Mouse (Mus musculus) CH12F3 (cell line): Measurements from ENCODE around the gene Bhmt.
"Not testable (repeated sequence)": the region's sequence is repeated elsewhere in the genome, so short reads cannot be mapped to it uniquely, and the experiment has no call there.

Experiments used
- in situ Hi-C: fragments of 300-500 bp; cut with MboI; formaldehyde crosslinking; loops from 2 replicates; pipeline ENCODE4 v1.14.3; 2020; ENCODE audit warnings: low sequenced_read_pairs

The Bhmt gene

DNA sequence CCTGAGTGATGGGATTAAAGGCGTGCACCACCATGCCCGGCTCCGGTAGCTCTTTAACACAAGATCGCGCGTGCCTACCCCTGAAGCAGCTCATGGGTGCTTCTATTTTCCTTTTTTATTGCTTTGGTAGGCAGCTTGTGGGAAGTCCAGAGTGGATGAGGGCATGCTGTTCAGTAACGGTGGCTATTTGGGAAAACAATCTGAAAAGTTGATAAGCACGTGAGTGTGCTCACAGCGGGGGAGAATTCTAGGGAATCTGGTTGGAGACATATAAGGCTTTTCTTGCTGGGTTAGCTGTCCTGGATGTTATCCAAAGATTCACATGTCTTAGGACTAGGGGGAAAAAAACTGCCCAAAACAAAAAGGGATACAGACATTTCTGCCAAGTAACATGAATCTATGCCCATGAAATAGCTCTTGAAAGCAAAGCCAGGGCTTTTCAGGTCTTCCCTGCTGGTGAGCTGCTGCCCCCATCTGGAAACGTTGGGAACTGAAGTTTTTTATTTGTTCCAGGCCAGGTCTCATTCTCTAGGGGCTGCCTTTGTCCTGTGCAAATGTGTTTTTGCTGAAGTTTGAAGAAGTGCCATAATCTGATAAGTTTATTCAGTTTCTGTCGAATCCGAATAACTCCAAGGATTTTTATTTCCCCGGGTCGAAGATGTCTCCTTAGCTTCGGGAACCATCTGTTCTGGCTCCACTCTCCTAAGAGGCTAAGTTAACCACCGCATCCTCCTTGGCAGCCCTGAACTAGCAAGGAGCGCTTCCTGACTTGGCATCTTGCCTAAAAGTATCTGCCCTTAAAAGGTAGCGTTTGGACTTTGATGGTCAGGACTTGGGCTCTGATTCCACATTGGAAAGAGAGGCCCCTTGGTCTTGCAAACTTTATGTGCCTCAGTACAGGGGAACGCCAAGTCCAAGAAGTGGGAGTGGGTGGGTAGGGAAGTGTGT, 24.8 kb downstream of the Bhmt start:
- in situ Hi-C loops: loop anchor here (25.0 kb wide), 2 partner anchors 276 to 626 kb away; no protein-coding TSS in a partner anchor

DNA sequence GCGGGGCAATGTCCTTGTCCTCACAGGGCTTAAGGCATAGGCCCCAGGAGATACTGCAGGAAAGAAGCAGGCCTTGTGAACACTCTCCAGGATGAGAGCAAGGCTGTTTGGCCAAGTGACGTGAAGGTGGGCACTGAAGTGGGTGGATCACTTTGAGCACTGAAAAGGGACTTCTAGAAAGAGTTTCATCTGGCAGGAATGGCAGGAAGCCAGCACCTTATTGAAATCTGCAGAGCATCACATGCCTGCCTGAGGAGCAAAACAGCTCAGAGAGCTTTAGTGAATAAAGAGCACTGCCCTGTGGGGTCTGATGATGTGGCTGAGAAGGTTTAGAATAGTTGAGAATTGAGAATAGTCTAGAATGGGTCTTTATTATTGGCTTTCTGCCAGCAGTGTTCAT, 29.3 kb downstream of the Bhmt start:
- in situ Hi-C loops: loop anchor here (25.0 kb wide), 2 partner anchors 271 to 621 kb away; no protein-coding TSS in a partner anchor

DNA sequence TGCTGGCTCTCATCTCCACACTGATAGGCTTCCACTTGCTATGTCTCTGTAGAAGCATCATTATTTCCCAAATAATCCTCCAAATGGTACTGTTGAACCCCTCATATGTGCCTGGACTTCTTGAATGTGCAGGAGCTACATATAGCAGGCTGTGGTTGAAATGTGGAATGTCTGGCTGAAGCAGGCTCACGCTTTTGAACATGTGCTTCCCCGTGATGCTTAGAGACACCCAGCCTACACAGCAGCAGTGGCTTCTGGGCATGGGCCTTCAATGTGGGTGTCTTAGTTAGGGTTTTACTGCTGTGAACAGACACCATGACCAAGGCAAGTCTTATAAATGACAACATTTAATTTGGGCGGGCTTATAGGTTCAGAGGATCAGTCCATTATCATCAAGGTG, 30.1 kb downstream of the Bhmt start:
- in situ Hi-C loops: loop anchor here (25.0 kb wide), 2 partner anchors 270 to 620 kb away; no protein-coding TSS in a partner anchor

DNA sequence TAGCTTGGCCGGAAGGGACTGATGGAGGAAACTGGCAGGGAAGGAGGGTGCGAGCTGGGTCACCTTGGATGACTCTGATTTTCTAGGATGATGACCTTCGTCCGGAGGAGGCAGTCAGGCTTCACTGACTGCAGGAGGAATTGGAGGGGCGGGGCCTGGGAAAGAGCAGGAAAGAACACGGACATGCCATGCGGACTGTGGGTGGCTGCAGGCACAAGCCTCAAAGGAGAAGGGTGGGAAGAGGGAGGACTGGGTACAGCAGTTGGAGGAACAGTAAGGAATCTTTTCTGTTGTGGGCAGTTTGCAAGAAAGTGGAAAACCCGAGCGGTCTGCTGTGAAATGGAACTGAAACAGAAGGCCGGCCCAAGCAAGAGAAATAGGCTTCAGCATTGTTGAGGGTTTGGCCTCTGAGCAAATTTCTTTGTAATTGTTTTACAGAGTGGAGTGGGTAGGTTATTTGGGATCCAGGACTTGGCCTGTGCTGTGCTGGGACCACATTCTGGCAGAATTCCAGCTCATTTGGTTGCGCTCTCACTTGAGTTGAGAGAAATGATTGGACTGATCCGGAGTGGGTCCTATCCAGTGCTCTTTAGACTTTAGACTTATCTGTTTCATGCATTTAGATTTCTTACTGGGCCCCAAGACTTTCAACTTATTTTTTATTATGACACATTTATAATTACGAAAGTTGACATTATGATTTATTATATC, 30.7 kb downstream of the Bhmt start:
- in situ Hi-C loops: loop anchor here (25.0 kb wide), 2 partner anchors 270 to 620 kb away; no protein-coding TSS in a partner anchor

DNA sequence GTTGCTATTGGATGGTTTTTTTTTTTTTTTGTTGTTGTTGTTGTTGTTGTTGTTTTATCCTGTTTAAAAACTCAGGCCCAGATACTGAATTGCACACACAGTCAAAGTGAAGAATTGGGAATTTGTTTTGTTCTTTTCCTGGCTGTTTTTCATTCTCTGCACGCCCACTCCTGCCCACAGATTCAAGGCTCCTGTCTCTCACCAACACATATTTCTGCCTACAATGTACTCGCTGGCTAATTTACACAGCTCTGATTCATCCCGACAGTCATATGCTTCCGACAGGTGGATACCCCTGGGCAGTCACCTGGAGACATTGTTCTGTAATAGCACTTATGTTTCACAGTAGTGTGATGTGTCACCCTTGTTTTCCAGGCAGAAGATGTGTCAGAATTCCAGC, 33.1 kb downstream of the Bhmt start:
- in situ Hi-C loops: loop anchor here (25.0 kb wide), 2 partner anchors 267 to 617 kb away; no protein-coding TSS in a partner anchor

DNA sequence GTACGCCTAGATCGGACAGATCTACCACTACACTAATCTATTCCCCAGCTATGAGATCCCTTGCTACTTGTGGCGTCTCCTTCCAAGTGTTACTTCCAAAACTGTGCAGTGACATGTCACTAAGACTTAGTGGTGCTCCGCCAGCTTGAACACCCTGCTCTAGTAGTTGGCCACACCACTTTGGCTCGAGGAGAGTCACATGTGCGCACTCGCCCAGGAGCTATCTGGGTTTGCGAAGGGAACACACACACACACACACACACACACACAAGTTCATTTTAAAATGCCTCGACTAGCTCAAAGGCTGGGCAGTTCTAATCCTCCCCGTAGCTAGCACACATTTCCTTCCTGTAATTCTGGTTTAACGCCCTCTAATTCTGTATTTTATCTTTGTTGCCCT, 36.2 kb downstream of the Bhmt start:
- in situ Hi-C loops: loop anchor here (25.0 kb wide), 2 partner anchors 264 to 614 kb away; no protein-coding TSS in a partner anchor

DNA sequence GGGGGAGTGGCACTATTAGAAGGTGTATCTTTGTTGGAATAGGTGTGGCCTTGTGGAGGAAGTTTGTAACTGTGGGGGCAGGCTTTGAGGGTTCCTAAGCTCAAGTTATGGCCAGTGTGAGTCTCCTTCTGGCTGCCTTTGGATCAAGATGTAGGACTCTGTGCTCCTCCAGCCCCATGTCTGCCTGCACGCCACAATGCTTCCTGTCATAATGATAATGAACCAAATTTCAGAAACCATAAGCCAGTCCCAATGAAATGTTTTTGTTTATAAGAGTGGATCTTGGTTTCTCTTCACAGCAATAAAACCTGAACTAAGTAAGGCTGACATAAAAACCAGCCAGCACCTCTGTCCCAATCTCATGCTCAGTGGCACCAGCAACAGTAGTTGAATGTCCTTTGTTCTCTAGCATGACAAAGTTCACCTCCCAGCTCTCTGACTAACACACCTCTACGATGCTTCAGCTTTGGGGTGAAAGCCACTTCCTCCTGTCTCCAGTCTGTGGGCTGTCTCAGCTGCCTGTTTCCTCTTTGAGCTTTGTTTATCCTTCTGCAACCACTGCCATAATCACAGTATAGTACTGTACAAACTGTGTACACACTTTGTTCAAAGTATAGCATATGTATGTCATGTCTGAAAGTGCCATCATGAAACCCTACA, 44.6 kb downstream of the Bhmt start:
- in situ Hi-C loops: no loop called here

DNA sequence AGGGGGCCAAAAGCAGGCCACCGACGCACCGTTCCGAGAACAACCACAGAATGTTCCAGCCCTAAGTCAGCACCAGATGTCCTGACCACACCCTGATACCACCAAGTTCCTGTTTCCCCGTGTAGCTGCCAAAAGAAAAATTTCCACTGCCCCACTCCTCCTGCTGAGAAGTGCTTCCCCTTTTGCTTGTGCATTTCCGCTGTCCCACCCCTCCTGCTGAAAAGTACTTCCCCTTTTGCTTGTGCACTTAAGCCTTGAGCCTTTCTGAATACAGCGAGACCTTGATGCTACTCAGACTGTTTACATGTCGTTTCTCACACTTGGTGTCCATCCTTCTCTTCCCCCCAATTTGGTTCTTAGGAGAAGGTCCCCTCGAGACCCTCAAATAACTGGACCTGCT, 55.2 kb downstream of the Bhmt start:
- in situ Hi-C loops: not testable (repeated sequence)

DNA sequence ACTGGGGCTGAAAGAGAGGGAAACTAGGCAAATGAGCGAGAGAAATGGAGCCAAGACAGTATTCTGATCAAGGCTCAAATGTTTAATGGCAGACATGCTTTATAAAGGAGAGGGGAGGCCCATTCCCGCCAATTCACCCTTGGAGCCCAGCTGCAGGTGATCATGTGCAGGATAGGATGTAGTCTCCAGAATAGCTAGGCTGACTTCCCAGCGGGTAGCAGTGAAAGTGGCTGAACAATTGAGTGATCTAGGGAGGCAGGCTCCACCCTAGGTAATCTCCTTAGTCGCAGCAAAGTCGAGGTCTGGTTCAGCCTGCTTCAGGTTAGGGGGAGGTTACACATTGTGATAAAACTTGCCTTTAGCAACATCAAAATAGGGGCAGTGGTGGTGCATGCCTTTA, 57.3 kb downstream of the Bhmt start:
- in situ Hi-C loops: no loop called here

DNA sequence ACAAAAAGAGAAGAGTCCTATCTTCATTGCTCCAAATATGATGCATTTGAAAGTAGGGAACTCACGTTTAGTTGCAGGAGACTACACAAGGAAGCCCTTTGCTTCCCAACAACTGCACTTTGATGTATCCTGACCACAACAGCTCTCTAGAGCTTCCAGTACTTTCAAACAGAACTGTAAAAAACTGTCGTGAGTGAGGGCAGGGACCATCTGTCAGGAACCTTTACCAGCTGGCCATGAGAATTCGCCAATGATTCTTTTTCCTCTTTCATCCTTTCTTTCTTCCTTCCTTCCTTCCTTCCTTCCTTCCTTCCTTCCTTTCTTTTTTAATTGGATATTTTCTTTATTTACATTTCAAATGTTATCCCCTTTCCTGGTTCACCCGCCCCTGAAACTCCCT, 68.1 kb downstream of the Bhmt start:
- in situ Hi-C loops: no loop called here
